Mouse (Mus musculus): ENCODE results near the gene Med9. TPM values are rescaled to one million over a fixed set of nuclear protein-coding genes. Genes with fewer than 3 reads are reported as not detected.

Med9 gene
- total and polyA plus RNA-seq, 2 experiments from 2014 or later: 31.6 to 36.0 TPM

- H3K4me3 ChIP-seq (ENCODE audit: low read depth, low read length): peak overlapping the region; percentile 95
- 3% methylated on average over 16 of the region's 16 CpGs for WGBS
- ATAC-seq: peak; percentile 43; the same call in 1 of the 2 replicates
- peak overlapping the region; percentile 98 for H3K9ac ChIP-seq
- TF ChIP-seq CTCF (IDR thresholded peaks at IDR 0.05; ENCODE audit: low read depth): no peak
- no peaks in the 10 kb centered on the region; the same call in 1 of the 2 replicates for H3K36me3 ChIP-seq (ENCODE audit: insufficient read depth)
- H3K4me2 ChIP-seq (ENCODE audit: low read depth): peak overlapping the region; percentile 83
- no peaks in the 10 kb centered on the region for H3K27me3 ChIP-seq (ENCODE audit: insufficient read depth, low read length)
- DNase-seq: peak; percentile 57
- peaks cover 9% of the 10 kb centered on the region; the same call in 1 of the 2 replicates for H3K4me1 ChIP-seq (ENCODE audit: insufficient read depth)
- peak overlapping the region; percentile 85 for H3K27ac ChIP-seq (ENCODE audit: low read depth, low read length)
- H3K9me3 ChIP-seq (ENCODE audit: low read length): no peaks in the 10 kb centered on the region
Observed at GRCm38 (mm10) chr11:59948401-59948767, 378 bp downstream of the Med9 start.

- H3K27me3 ChIP-seq (ENCODE audit: insufficient read depth, low read length): no peaks in the 10 kb centered on the region
- H3K4me3 ChIP-seq (ENCODE audit: low read depth, low read length): no peak overlapping the region
- H3K27ac ChIP-seq (ENCODE audit: low read depth, low read length): no peak overlapping the region
- ATAC-seq (no peak), DNase-seq (no peak)
- WGBS: 92% methylated on average over 14 of the region's 14 CpGs
- no peak for TF ChIP-seq CTCF (IDR thresholded peaks at IDR 0.05; ENCODE audit: low read depth)
- H3K4me1 ChIP-seq (ENCODE audit: insufficient read depth): peaks cover 9% of the 10 kb centered on the region; the same call in 1 of the 2 replicates
- no peak overlapping the region for H3K9ac ChIP-seq
- no peaks in the 10 kb centered on the region; the same call in 1 of the 2 replicates for H3K36me3 ChIP-seq (ENCODE audit: insufficient read depth)
- H3K9me3 ChIP-seq (ENCODE audit: low read length): no peaks in the 10 kb centered on the region
- no peak overlapping the region for H3K4me2 ChIP-seq (ENCODE audit: low read depth)
Observed at GRCm38 (mm10) chr11:59952892-59953291, 4.9 kb downstream of the Med9 start.

- no peak overlapping the region for H3K4me2 ChIP-seq (ENCODE audit: low read depth)
- no peak overlapping the region for H3K4me3 ChIP-seq (ENCODE audit: low read depth, low read length)
- no peaks in the 10 kb centered on the region for H3K27me3 ChIP-seq (ENCODE audit: insufficient read depth, low read length)
- peaks cover 10% of the 10 kb centered on the region; the same call in 1 of the 2 replicates for H3K36me3 ChIP-seq (ENCODE audit: insufficient read depth)
- no peak overlapping the region for H3K9ac ChIP-seq
- no peaks in the 10 kb centered on the region for H3K4me1 ChIP-seq (ENCODE audit: insufficient read depth)
- no peak for DNase-seq
- no peak for ATAC-seq
- 83% methylated on average over 6 of the region's 6 CpGs for WGBS
- no peak for TF ChIP-seq CTCF (IDR thresholded peaks at IDR 0.05; ENCODE audit: low read depth)
- H3K9me3 ChIP-seq (ENCODE audit: low read length): no peaks in the 10 kb centered on the region
- H3K27ac ChIP-seq (ENCODE audit: low read depth, low read length): no peak overlapping the region
Observed at GRCm38 (mm10) chr11:59956749-59957148, 8.7 kb downstream of the Med9 start.

GRCm38 (mm10) chr11:59959453-59959852 lies 11.4 kb downstream of the Med9 start:
- DNase-seq (no peak), ATAC-seq (no peak)
- no peak overlapping the region for H3K4me2 ChIP-seq (ENCODE audit: low read depth)
- TF ChIP-seq CTCF (IDR thresholded peaks at IDR 0.05; ENCODE audit: low read depth): no peak
- H3K36me3 ChIP-seq (ENCODE audit: insufficient read depth): peaks cover 13% of the 10 kb centered on the region; the same call in 1 of the 2 replicates
- peaks cover 11% of the 10 kb centered on the region for H3K27me3 ChIP-seq (ENCODE audit: insufficient read depth, low read length)
- no peaks in the 10 kb centered on the region for H3K9me3 ChIP-seq (ENCODE audit: low read length)
- H3K27ac ChIP-seq (ENCODE audit: low read depth, low read length): no peak overlapping the region
- peaks cover 10% of the 10 kb centered on the region for H3K4me1 ChIP-seq (ENCODE audit: insufficient read depth)
- H3K9ac ChIP-seq: no peak overlapping the region
- no peak overlapping the region for H3K4me3 ChIP-seq (ENCODE audit: low read depth, low read length)
- 73% methylated on average over 4 of the region's 4 CpGs for WGBS

GRCm38 (mm10) chr11:59960476-59961337 lies 12.7 kb downstream of the Med9 start:
- Histone ChIP-seq H3K4me3 (ENCODE audit: low read depth, low read length) (no peak overlapping the region), H3K27ac (ENCODE audit: low read depth, low read length) (no peak overlapping the region), H3K9me3 (ENCODE audit: low read length) (no peaks in the 10 kb centered on the region), H3K27me3 (ENCODE audit: insufficient read depth, low read length) (peaks cover 18% of the 10 kb centered on the region), H3K9ac (no peak overlapping the region), H3K4me1 (ENCODE audit: insufficient read depth) (peaks cover 18% of the 10 kb centered on the region), H3K36me3 (ENCODE audit: insufficient read depth) (peaks cover 13% of the 10 kb centered on the region; the same call in 1 of the 2 replicates), H3K4me2 (ENCODE audit: low read depth) (no peak overlapping the region)
- 89% methylated on average over 20 of the region's 20 CpGs for WGBS
- no peak for TF ChIP-seq CTCF (IDR thresholded peaks at IDR 0.05; ENCODE audit: low read depth)
- DNase-seq (no peak), ATAC-seq (no peak)

- no peak for ATAC-seq
- peaks cover 18% of the 10 kb centered on the region for H3K27me3 ChIP-seq (ENCODE audit: insufficient read depth, low read length)
- WGBS: 87% methylated on average over 9 of the region's 9 CpGs
- peaks cover 18% of the 10 kb centered on the region for H3K4me1 ChIP-seq (ENCODE audit: insufficient read depth)
- no peak overlapping the region for H3K4me3 ChIP-seq (ENCODE audit: low read depth, low read length)
- H3K36me3 ChIP-seq (ENCODE audit: insufficient read depth): peaks cover 13% of the 10 kb centered on the region; the same call in 1 of the 2 replicates
- no peak overlapping the region for H3K4me2 ChIP-seq (ENCODE audit: low read depth)
- no peak overlapping the region for H3K9ac ChIP-seq
- no peak overlapping the region for H3K27ac ChIP-seq (ENCODE audit: low read depth, low read length)
- no peaks in the 10 kb centered on the region for H3K9me3 ChIP-seq (ENCODE audit: low read length)
- DNase-seq: no peak
- no peak for TF ChIP-seq CTCF (IDR thresholded peaks at IDR 0.05; ENCODE audit: low read depth)
Observed at GRCm38 (mm10) chr11:59961338-59961875, 13.4 kb downstream of the Med9 start.

GRCm38 (mm10) chr11:59962590-59962989 lies 14.6 kb downstream of the Med9 start:
- TF ChIP-seq CTCF (IDR thresholded peaks at IDR 0.05; ENCODE audit: low read depth): no peak
- ATAC-seq: no peak
- no peaks in the 10 kb centered on the region for H3K9me3 ChIP-seq (ENCODE audit: low read length)
- H3K4me1 ChIP-seq (ENCODE audit: insufficient read depth): peaks cover 18% of the 10 kb centered on the region
- peaks cover 18% of the 10 kb centered on the region for H3K27me3 ChIP-seq (ENCODE audit: insufficient read depth, low read length)
- no peak overlapping the region for H3K9ac ChIP-seq
- WGBS: 71% methylated on average over 3 of the region's 3 CpGs
- peaks cover 13% of the 10 kb centered on the region; the same call in 1 of the 2 replicates for H3K36me3 ChIP-seq (ENCODE audit: insufficient read depth)
- H3K27ac ChIP-seq (ENCODE audit: low read depth, low read length): no peak overlapping the region
- no peak overlapping the region for H3K4me2 ChIP-seq (ENCODE audit: low read depth)
- no peak overlapping the region for H3K4me3 ChIP-seq (ENCODE audit: low read depth, low read length)
- DNase-seq: no peak
